In genomic region chr1:170901536-170902238, GRCm38 (mm10) we compare ENCODE assay signal across 8 mouse cellular contexts. TPM values are rescaled to one million over a fixed set of nuclear protein-coding genes. Genes with fewer than 3 reads are reported as not detected.
DNase-seq lines count a peak whose midpoint lies in the region; ATAC-seq lines count a peak whose summit lies in the region.

No protein-coding gene starts in this region.

- peak; percentile 89 for DNase-seq in R1 (ENCODE audit: low read depth, low spot score)
- DNase-seq in cerebellum, postnatal 25 days = peak; percentile 84 to 90
- peak; percentile 82 to 86 for DNase-seq in frontal cortex, postnatal 25 days (ENCODE audit: low spot score in 2 of 2)
- DNase-seq in layer of hippocampus, postnatal 10 days (ENCODE audit: low spot score in 2 of 2) = peak; percentile 94 to 95
- DNase-seq in lung, postnatal 10 days = peak; percentile 90
- DNase-seq in ovary, postnatal 36 days (ENCODE audit: low spot score) = peak; percentile 86
- peak; percentile 83 for DNase-seq in thymus, postnatal 25 days

- H3K27ac ChIP-seq in hindbrain, embryonic 13.5 days = no peak overlapping the region

- no peaks in the 10 kb centered on the region for H3K9me3 ChIP-seq in hindbrain, embryonic 13.5 days

- H3K36me3 ChIP-seq in hindbrain, embryonic 13.5 days = no peaks in the 10 kb centered on the region

- 33% methylated on average over 10 of the region's 10 CpGs for WGBS in hindbrain, embryonic 13.5 days

- H3K9ac ChIP-seq in hindbrain, embryonic 13.5 days = no peak overlapping the region

- no peak overlapping the region for H3K4me2 ChIP-seq in hindbrain, embryonic 13.5 days

- H3K27me3 ChIP-seq in hindbrain, embryonic 13.5 days = peaks cover 42% of the 10 kb centered on the region

- no peak overlapping the region for H3K4me3 ChIP-seq in hindbrain, embryonic 13.5 days

- H3K4me1 ChIP-seq in hindbrain, embryonic 13.5 days (replicated peaks) = no peaks in the 10 kb centered on the region

- ATAC-seq in hindbrain, embryonic 13.5 days (ENCODE audit: low FRiP score) = 0 out of 2 replicates have a peak, but pooled peaks have one; percentile 63

RNA-seq across cellular contexts. Expression of gene Fcrlb, which starts 11.1 kb away (rescaled TPM):
- polyA plus RNA-seq in hindbrain, embryonic 13.5 days (2015; fragmentation: Nextera tagmentation; extraction: Ambion mirVana) = 0.35 and 0.43 TPM in 2 replicates
- total RNA-seq in layer of hippocampus, postnatal 10 days (2021) = under 1 TPM; 0.51 to 0.66 TPM

RNA-seq across cellular contexts. Expression of gene Dusp12, which starts 16.3 kb away (rescaled TPM):
- 40.7 and 46.1 TPM in 2 replicates for polyA plus RNA-seq in hindbrain, embryonic 13.5 days (2015; fragmentation: Nextera tagmentation; extraction: Ambion mirVana)
- total RNA-seq in layer of hippocampus, postnatal 10 days (2021) = 10 to 100 TPM; 15.5 to 16.3 TPM

RNA-seq across cellular contexts. Expression of gene Gm26620, which starts 16.8 kb away (rescaled TPM):
- polyA plus RNA-seq in hindbrain, embryonic 13.5 days (2015; fragmentation: Nextera tagmentation; extraction: Ambion mirVana) = 0.66 and 0.88 TPM in 2 replicates
- total RNA-seq in layer of hippocampus, postnatal 10 days (2021) = under 1 TPM; 0.62 to 0.87 TPM

RNA-seq across cellular contexts. Expression of gene Fcrla, which starts 25.7 kb away (rescaled TPM):
- polyA plus RNA-seq in hindbrain, embryonic 13.5 days (2015; fragmentation: Nextera tagmentation; extraction: Ambion mirVana) = not detected in 2 replicates
- not detected for total RNA-seq in layer of hippocampus, postnatal 10 days (2021)

RNA-seq across cellular contexts. Expression of gene Atf6, which starts 34.1 kb away (rescaled TPM):
- 7.5 and 8.2 TPM in 2 replicates for polyA plus RNA-seq in hindbrain, embryonic 13.5 days (2015; fragmentation: Nextera tagmentation; extraction: Ambion mirVana)
- 10 to 100 TPM; 22.6 to 23.1 TPM for total RNA-seq in layer of hippocampus, postnatal 10 days (2021)
